Mouse (Mus musculus) lung, embryonic 16.5 days (tissue): Measurements from ENCODE around the gene Ccdc36. TPM values are rescaled to one million over a fixed set of nuclear protein-coding genes. Genes with fewer than 3 reads are reported as not detected.
A peak's percentile ranks its signal among the peaks of the same experiment; 100 is the strongest.

Experiments used
- ATAC-seq: fragments of 200-750 bp; cut with Nextera tagmentation; 2 replicates; pipeline ENCODE4 v1.8.0; 2017; ENCODE audit warnings: low read depth, mild to moderate bottlenecking, moderate library complexity
- H3K27ac ChIP-seq: fragments of 300-500 bp; sonication (generic); 2 replicates; pipeline ENCODE4 v1.5.1; 2014; ENCODE audit warnings: mild to moderate bottlenecking, control low read depth, low read length
- H3K27me3 ChIP-seq: fragments of 300-500 bp; sonication (generic); 2 replicates; pipeline ENCODE4 v1.6.1; 2014; ENCODE audit warnings: low read depth, low read length, mixed read lengths; ENCODE audit not compliant: control insufficient read depth, insufficient read depth
- H3K36me3 ChIP-seq: fragments of 300-500 bp; sonication (generic); 2 replicates; pipeline ENCODE4 v1.6.1; 2014; ENCODE audit warnings: low read length; ENCODE audit not compliant: control insufficient read depth, insufficient read depth
- H3K4me1 ChIP-seq: fragments of 300-500 bp; sonication (generic); replicated peaks from 2 replicates; pipeline ENCODE4 v1.6.1; 2014; ENCODE audit warnings: low read length, mixed read lengths; ENCODE audit not compliant: control insufficient read depth, insufficient read depth
- H3K4me2 ChIP-seq: fragments of 300-500 bp; sonication (generic); 2 replicates; pipeline ENCODE4 v1.6.1; 2014; ENCODE audit warnings: low read depth, low read length, control low read depth
- H3K4me3 ChIP-seq: fragments of 300-500 bp; sonication (generic); 2 replicates; pipeline ENCODE4 v1.5.1; 2014; ENCODE audit warnings: mild to moderate bottlenecking, low read length, control low read depth
- H3K9ac ChIP-seq: fragments of 300-500 bp; sonication (generic); 2 replicates; pipeline ENCODE4 v1.6.1; 2014; ENCODE audit warnings: low read length, control low read depth
- H3K9me3 ChIP-seq: fragments of 300-500 bp; sonication (generic); 2 replicates; pipeline ENCODE4 v1.6.1; 2016; ENCODE audit warnings: low read length; ENCODE audit not compliant: control insufficient read depth
- WGBS: fragments of 180-500 bp; shearing (Covaris S2); extraction: QIAGEN DNeasy Blood & Tissue Kit; methylation state at CpG from one replicate; pipeline ENCODE4 v1.1.7; 2014; 5-methylcytosine and 5-hydroxymethylcytosine counted together
- polyA plus RNA-seq: library from polyadenylated mRNA; unstranded; fragments of >200 nt; fragmentation: Nextera tagmentation; extraction: Ambion mirVana; gene quantifications from 2 replicates; pipeline ENCODE4 v1.2.1, GENCODE M21; 2015

The Ccdc36 gene
- 1.7 and 2.6 TPM in 2 replicates for polyA plus RNA-seq

GRCm38 (mm10) chr9:108428384-108428783 is at the start of gene Ccdc36:
TSS of gene Ccdc36 (minus strand) at chr9:108428484.
- no peak within 1 kb of the TSS for H3K4me2 ChIP-seq
- no peak for ATAC-seq
- H3K9ac ChIP-seq: no peak within 1 kb of the TSS
- no peaks in the 10 kb centered on the region for H3K4me1 ChIP-seq
- no peak within 1 kb of the TSS for H3K27ac ChIP-seq
- H3K36me3 ChIP-seq: no peaks in the 10 kb centered on the region
- H3K27me3 ChIP-seq: no peaks in the 10 kb centered on the region
- no peaks in the 10 kb centered on the region for H3K9me3 ChIP-seq
- no peak within 1 kb of the TSS for H3K4me3 ChIP-seq

GRCm38 (mm10) chr9:108474528-108474927 is 46.2 kb upstream of the Ccdc36 start:
- ATAC-seq: no peak
- Histone ChIP-seq H3K9me3 (no peaks in the 10 kb centered on the region), H3K9ac (no peak overlapping the region), H3K4me3 (no peak overlapping the region), H3K27me3 (no peaks in the 10 kb centered on the region), H3K4me2 (no peak overlapping the region), H3K4me1 (peaks cover 11% of the 10 kb centered on the region), H3K36me3 (no peaks in the 10 kb centered on the region), H3K27ac (no peak overlapping the region)
- 91% methylated on average over 1 of the region's 1 CpGs for WGBS

GRCm38 (mm10) chr9:108469845-108470244 is 41.6 kb upstream of the Ccdc36 start:
- H3K36me3 ChIP-seq: peaks cover 11% of the 10 kb centered on the region
- no peak overlapping the region for H3K9ac ChIP-seq
- no peak for ATAC-seq
- no peak overlapping the region for H3K4me3 ChIP-seq
- peak overlapping the region; percentile 33; the same call in 1 of the 2 replicates for H3K27ac ChIP-seq
- WGBS: 43% methylated on average over 4 of the region's 4 CpGs
- no peak overlapping the region for H3K4me2 ChIP-seq
- no peaks in the 10 kb centered on the region for H3K9me3 ChIP-seq
- H3K27me3 ChIP-seq: no peaks in the 10 kb centered on the region
- H3K4me1 ChIP-seq: peaks cover 4% of the 10 kb centered on the region

GRCm38 (mm10) chr9:108469430-108469829 is 41.1 kb upstream of the Ccdc36 start:
- 40% methylated on average over 5 of the region's 5 CpGs for WGBS
- peak overlapping the region; percentile 33; the same call in 1 of the 2 replicates for H3K27ac ChIP-seq
- no peak overlapping the region for H3K4me2 ChIP-seq
- H3K27me3 ChIP-seq: no peaks in the 10 kb centered on the region
- H3K9ac ChIP-seq: no peak overlapping the region
- no peak; the same call in 1 of the 2 replicates for ATAC-seq
- no peak overlapping the region for H3K4me3 ChIP-seq
- H3K9me3 ChIP-seq: no peaks in the 10 kb centered on the region
- peaks cover 11% of the 10 kb centered on the region for H3K36me3 ChIP-seq
- H3K4me1 ChIP-seq: peaks cover 4% of the 10 kb centered on the region

GRCm38 (mm10) chr9:108466219-108466618 is 37.9 kb upstream of the Ccdc36 start:
- WGBS: 86% methylated on average over 2 of the region's 2 CpGs
- H3K36me3 ChIP-seq: peaks cover 22% of the 10 kb centered on the region
- H3K4me1 ChIP-seq: peaks cover 24% of the 10 kb centered on the region
- ATAC-seq: no peak
- H3K27ac ChIP-seq: no peak overlapping the region
- no peak overlapping the region for H3K9ac ChIP-seq
- H3K4me3 ChIP-seq: no peak overlapping the region
- H3K27me3 ChIP-seq: no peaks in the 10 kb centered on the region
- no peak overlapping the region for H3K4me2 ChIP-seq
- H3K9me3 ChIP-seq: no peaks in the 10 kb centered on the region

- WGBS: 92% methylated on average over 9 of the region's 9 CpGs
- ATAC-seq: no peak
- Histone ChIP-seq H3K9ac (no peak overlapping the region), H3K4me3 (no peak overlapping the region), H3K4me2 (no peak overlapping the region), H3K4me1 (peaks cover 25% of the 10 kb centered on the region), H3K36me3 (peaks cover 22% of the 10 kb centered on the region), H3K27ac (no peak overlapping the region), H3K9me3 (no peaks in the 10 kb centered on the region), H3K27me3 (no peaks in the 10 kb centered on the region)
These were observed 35.4 kb upstream of the Ccdc36 start for GRCm38 (mm10) chr9:108463713-108464112.

- Histone ChIP-seq H3K9me3 (no peaks in the 10 kb centered on the region), H3K9ac (peak overlapping the region; percentile 87), H3K27ac (peak overlapping the region; percentile 97), H3K36me3 (peaks cover 24% of the 10 kb centered on the region), H3K27me3 (no peaks in the 10 kb centered on the region), H3K4me1 (peaks cover 25% of the 10 kb centered on the region), H3K4me2 (peak overlapping the region; percentile 84), H3K4me3 (peak overlapping the region; percentile 71)
- ATAC-seq: peak; percentile 77
- WGBS: 53% methylated on average over 10 of the region's 10 CpGs
These were observed 33.9 kb upstream of the Ccdc36 start for GRCm38 (mm10) chr9:108462192-108462591.

- Histone ChIP-seq H3K4me1 (peaks cover 25% of the 10 kb centered on the region), H3K9me3 (no peaks in the 10 kb centered on the region), H3K27me3 (no peaks in the 10 kb centered on the region), H3K9ac (peak overlapping the region; percentile 87), H3K4me2 (peak overlapping the region; percentile 84), H3K27ac (peak overlapping the region; percentile 97), H3K36me3 (peaks cover 20% of the 10 kb centered on the region), H3K4me3 (peak overlapping the region; percentile 71)
- 78% methylated on average over 5 of the region's 5 CpGs for WGBS
- ATAC-seq: no peak
These were observed 33.4 kb upstream of the Ccdc36 start for GRCm38 (mm10) chr9:108461675-108462074.

GRCm38 (mm10) chr9:108461181-108461631 is 32.9 kb upstream of the Ccdc36 start, which contains the start of gene Klhdc8b:
TSS of gene Klhdc8b (minus strand) at chr9:108461581.
- no peaks in the 10 kb centered on the region for H3K27me3 ChIP-seq
- 18% methylated on average over 11 of the region's 11 CpGs for WGBS
- peak; percentile 19 for ATAC-seq
- H3K4me1 ChIP-seq: peaks cover 25% of the 10 kb centered on the region
- peaks cover 20% of the 10 kb centered on the region for H3K36me3 ChIP-seq
- peak within 1 kb of the TSS; percentile 87 for H3K9ac ChIP-seq
- no peaks in the 10 kb centered on the region for H3K9me3 ChIP-seq
- peak within 1 kb of the TSS; percentile 97 for H3K27ac ChIP-seq
- H3K4me2 ChIP-seq: peak within 1 kb of the TSS; percentile 84
- peak within 1 kb of the TSS; percentile 71 for H3K4me3 ChIP-seq
